Mouse (Mus musculus): Measurements from ENCODE around the gene Xaf1.
"Not testable (repeated sequence)": the region's sequence is repeated elsewhere in the genome, so short reads cannot be mapped to it uniquely, and the experiment has no call there.

Xaf1 gene

DNA sequence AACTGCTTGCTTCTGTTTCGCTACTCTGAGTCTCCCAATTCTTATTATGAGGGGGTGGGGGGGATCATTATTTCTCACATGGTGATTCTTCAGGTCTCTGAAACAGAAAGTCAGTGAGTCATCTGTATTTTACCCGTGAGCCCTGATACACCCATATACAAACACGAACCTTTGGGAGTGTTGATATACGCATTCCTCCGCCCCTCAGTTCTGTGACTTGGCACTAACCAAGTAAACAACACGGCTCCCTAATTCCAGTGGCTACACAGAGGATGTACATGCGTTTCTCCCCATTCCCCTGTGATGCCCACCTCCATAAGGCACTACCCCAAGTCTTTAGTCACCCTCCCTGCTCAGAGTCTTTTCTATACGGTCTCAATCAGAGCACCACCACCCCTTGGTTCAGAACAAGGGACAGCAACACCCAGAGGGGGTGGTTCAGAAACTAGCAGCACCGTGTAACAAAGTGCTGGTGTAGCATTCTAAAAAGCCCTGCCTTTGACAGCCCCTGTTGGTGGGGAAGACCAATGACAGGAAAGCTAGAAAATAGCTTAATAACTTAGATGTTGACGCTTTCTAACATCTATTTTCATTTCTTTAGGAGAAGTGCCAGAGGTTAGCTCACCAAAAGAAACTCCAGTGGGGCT, 10.0 kb downstream of the Xaf1 start:
- no peak for DNase-seq (ENCODE audit: low read depth, low spot score)

- no peak for DNase-seq (ENCODE audit: low read depth, low spot score)
Observed at GRCm38 (mm10) chr11:72314151-72314895, 12.9 kb downstream of the Xaf1 start, which contains the start of gene Fbxo39. Gene Fbxo39 (plus strand): TSS chr11:72314444.

DNA sequence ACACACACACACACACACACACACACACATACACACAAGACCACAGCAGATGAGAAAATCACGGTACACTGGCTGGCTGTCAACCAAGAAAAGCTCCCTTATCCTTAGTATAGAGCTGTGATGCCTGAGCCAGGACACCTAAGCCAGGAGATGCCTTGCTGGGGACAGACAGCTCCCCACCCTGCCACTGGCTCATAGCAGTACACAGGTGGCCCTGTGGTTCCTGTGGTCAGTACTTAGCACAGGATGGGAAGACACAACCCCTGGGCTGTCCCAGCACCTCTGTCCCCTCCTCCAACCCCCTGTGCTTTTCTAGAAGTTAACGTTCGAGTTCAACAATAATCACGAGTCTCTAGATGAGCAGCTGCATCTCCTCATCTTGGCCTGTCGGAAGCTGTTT, 16.6 kb downstream of the Xaf1 start:
- no peak for DNase-seq (ENCODE audit: low read depth, low spot score)

DNA sequence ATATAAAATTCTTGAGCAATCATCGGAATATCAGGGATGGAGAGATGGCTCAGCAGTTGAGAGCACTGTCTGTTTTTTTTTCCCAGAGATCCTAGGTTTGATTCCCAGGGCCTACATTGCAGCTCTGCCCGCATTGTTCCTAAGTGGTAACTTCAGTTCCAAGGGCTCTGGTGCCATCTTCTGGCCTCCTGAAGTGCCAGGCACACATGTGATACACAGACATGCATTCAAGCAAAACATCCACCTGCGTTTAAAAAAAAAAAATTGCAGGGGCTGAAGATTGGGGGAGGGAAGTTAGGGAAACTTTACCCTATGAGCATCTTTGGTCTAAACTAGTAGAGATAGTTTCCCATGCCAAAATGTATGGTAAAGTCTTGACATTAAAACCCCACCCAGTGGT, 23.0 kb downstream of the Xaf1 start:
- no peak for DNase-seq (ENCODE audit: low read depth, low spot score)

GRCm38 (mm10) chr11:72325701-72326100, 24.3 kb downstream of the Xaf1 start:
- no peak for DNase-seq (ENCODE audit: low read depth, low spot score)

DNA sequence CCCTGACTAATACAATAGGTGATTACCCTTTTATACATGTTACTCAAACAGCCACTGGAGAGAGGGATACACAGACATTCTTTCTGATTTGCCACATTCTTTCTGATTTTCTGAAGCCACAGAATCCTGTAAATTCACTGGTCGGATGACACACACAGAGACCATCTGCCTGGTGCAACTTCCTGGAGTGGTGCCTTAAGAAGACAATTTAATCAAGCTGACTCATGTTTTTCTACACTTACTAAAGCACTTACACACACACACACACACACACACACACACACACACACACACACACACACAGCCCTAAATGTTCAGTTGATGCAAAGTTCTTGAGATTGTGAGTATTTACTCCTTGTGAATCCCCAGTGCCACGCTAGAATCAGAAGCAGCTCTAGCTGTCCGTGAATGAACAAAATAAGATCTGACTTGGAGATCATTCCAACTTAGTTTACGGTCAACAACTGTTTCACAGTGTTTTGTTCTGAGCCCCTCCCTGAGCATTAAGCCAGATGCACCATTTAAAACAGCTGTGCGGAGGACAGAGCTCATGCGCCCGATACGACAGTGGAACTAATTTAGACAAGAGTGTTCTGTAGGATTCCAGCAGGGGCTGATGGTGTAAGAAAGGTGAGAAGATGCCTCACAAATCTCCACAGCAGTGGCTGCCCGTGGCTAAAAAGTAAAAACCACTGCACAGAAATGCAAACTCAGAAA, 31.7 kb downstream of the Xaf1 start:
- DNase-seq (ENCODE audit: low read depth, low spot score) = no peak

GRCm38 (mm10) chr11:72334653-72335052, 33.2 kb downstream of the Xaf1 start:
- no peak for DNase-seq (ENCODE audit: low read depth, low spot score)

- DNase-seq (ENCODE audit: low read depth, low spot score) = no peak
Observed at GRCm38 (mm10) chr11:72336726-72337125, 35.3 kb downstream of the Xaf1 start.

GRCm38 (mm10) chr11:72338437-72338871, 37.0 kb downstream of the Xaf1 start:
- DNase-seq (ENCODE audit: low read depth, low spot score) = no peak

DNA sequence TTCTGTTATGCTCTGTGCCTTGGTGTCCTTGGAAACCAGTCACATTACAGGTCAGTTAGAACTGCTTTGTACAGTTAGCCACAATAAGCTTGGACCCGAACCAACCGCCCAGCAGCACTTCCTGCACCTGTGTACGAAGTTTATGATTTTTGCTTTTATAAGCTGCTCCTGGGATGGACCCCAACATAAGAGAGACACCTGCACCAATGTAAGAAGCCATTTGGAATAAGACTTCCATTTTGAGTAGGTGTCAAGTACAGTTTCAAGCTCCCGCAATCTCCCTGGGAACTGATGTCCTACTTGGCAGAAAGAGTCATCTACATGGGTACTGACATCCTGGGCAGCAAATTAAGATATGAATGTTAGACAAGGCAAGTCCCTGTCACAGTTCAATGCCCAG, 38.3 kb downstream of the Xaf1 start:
- no peak for DNase-seq (ENCODE audit: low read depth, low spot score)

DNA sequence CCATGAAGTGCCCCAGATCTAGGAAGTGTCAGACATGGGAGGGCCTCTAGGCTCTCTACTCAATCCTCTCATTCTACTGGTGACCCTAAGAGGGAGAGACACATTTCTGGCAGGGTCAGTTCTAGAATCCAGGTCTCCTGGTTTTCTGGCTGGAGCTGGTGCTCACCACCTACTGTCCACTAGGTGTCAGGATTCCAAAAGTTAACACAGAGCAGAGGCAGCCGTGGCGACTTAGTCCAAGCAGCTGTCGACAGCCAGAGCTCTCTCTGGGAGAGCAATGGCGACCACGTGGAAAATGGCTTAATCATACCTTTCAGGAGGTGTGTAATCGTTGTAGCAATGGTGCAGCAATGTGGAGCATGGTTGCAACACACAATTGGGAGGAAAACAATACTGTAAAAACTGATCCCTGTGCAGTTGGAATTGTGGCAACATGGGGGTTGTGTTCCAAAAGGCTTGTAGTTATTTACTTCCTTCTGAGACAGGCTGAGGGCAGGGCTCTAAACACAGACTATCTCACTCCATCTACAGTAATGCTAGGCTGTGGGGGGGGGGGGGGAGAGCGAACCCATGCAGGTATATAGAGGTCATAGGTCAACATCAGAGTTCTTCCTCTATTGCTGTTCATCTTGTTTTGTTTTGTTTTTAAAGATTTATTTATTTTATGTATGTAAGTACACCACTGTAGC, 41.3 kb downstream of the Xaf1 start:
- DNase-seq (ENCODE audit: low read depth, low spot score) = no peak

GRCm38 (mm10) chr11:72343238-72343625, 41.8 kb downstream of the Xaf1 start:
- not testable (repeated sequence) for DNase-seq (ENCODE audit: low read depth, low spot score)

DNA sequence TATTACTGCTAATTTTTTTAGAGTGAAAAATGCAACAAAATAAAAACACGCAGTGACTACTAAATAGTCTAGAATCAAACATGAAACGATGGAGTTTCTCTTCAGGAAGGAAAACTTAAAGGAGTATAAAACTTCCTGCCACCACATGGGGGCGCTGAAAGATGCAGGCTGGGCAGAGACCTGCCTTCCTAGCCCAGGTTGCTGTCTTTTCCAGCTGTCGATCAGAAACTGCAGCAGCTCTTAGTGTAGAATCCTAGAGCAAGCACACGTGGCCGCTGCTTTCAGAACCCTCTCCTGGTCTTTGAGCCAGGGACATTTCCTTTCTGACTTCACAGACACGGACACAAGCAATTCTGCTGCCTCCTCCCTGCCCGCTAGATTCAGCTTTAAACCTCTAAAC, 42.5 kb downstream of the Xaf1 start:
- DNase-seq (ENCODE audit: low read depth, low spot score) = no peak

DNA sequence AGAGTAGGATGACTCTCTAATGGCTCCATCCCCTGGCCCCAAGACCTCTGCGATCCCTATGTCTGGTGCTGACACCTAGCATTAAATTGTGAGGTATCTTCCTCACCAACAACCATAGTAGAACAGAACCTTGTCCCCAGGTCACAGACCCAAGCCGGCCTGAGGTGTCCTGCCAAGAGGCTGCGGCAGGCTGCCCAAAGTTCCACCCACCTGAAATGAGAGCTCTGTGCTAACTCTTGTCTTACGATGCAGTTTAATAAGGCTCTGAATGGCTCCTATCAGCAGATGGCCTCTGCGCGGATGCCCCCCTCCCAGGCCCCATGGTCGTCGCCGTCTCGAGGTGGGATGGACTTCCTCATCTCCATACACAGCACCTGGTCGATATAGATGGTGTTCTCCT, 43.1 kb downstream of the Xaf1 start:
- no peak for DNase-seq (ENCODE audit: low read depth, low spot score)

- no peak for DNase-seq (ENCODE audit: low read depth, low spot score)
Observed at GRCm38 (mm10) chr11:72348563-72348962, 47.1 kb downstream of the Xaf1 start.

DNA sequence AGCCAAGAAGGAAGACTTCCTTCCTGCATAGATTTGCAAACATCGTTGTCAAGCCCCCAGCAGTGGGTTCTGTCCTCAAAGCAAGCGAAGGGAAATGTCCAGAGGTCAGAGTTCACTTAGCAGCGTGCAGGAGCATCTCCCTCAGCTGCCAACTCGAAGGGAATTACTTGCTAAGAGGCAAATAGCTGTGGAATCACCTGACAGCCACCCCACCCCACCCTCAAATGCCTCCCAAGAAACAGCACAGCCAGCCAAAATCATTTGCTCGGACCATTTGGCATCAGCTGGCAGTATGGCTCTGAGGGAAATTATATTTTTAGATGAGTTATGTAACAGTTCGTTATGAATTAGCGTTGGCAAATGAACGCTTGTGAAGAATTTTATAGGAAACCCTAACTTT, 47.6 kb downstream of the Xaf1 start:
- no peak for DNase-seq (ENCODE audit: low read depth, low spot score)

- DNase-seq (ENCODE audit: low read depth, low spot score) = no peak
Observed at GRCm38 (mm10) chr11:72349652-72350051, 48.2 kb downstream of the Xaf1 start.

- no peak for DNase-seq (ENCODE audit: low read depth, low spot score)
Observed at GRCm38 (mm10) chr11:72352272-72352671, 50.8 kb downstream of the Xaf1 start.

GRCm38 (mm10) chr11:72353186-72353585, 51.8 kb downstream of the Xaf1 start:
- no peak for DNase-seq (ENCODE audit: low read depth, low spot score)

- DNase-seq (ENCODE audit: low read depth, low spot score) = no peak
Observed at GRCm38 (mm10) chr11:72354971-72355728, 53.7 kb downstream of the Xaf1 start.

All from brain, embryonic 18.5 days (tissue).